Mouse (Mus musculus) myocyte (in vitro differentiated cells): ENCODE results near the gene Glis3.

Experiments
- CEBPB ChIP-seq: IDR thresholded peaks from 2 replicates; pipeline ENCODE4 v1.6.1; 2011; ENCODE audit warnings: mild to moderate bottlenecking, moderate library complexity; ENCODE audit not compliant: poor library complexity, insufficient read depth, severe bottlenecking
- E2F4 ChIP-seq: IDR thresholded peaks from one replicate; pipeline ENCODE4 v1.6.1; 2011; ENCODE audit warnings: mild to moderate bottlenecking, control low read depth, moderate library complexity; ENCODE audit not compliant: insufficient read depth
- MAX ChIP-seq: IDR thresholded peaks from one replicate; pipeline ENCODE4 v1.6.1; 2011; ENCODE audit warnings: low read depth, mild to moderate bottlenecking, control low read depth
- MYOD1 ChIP-seq, 3 experiments: IDR thresholded peaks; one replicate each; pipeline ENCODE4 v1.6.1; 2011; ENCODE audit warnings: control low read depth in 2 of 3, low read depth in 2 of 3, mild to moderate bottlenecking in 2 of 3, moderate library complexity in 1 of 3; ENCODE audit not compliant: insufficient read length in 2 of 3, control insufficient read depth in 1 of 3
- POLR2A ChIP-seq: IDR thresholded peaks from one replicate; pipeline ENCODE4 v1.6.1; 2011; ENCODE audit warnings: low read depth, mild to moderate bottlenecking, control low read depth, moderate library complexity; ENCODE audit not compliant: insufficient read length
- POLR2AphosphoS2 ChIP-seq: IDR thresholded peaks from one replicate; pipeline ENCODE4 v1.6.1; 2011; ENCODE audit warnings: low read depth, control low read depth; ENCODE audit not compliant: insufficient read length
- REST ChIP-seq: IDR thresholded peaks from one replicate; pipeline ENCODE4 v1.6.1; 2011; ENCODE audit warnings: mild to moderate bottlenecking, control low read depth, moderate library complexity; ENCODE audit not compliant: insufficient read depth, insufficient read length
- SRF ChIP-seq: IDR thresholded peaks from one replicate; pipeline ENCODE4 v1.6.1; 2011; ENCODE audit warnings: low read depth; ENCODE audit not compliant: control insufficient read depth, insufficient read length
- TCF12 ChIP-seq: IDR thresholded peaks from one replicate; pipeline ENCODE4 v1.6.1; 2011; ENCODE audit warnings: mild to moderate bottlenecking, control low read depth; ENCODE audit not compliant: poor library complexity, insufficient read depth, severe bottlenecking
- TCF3 ChIP-seq: IDR thresholded peaks from one replicate; pipeline ENCODE4 v1.6.1; 2011; ENCODE audit warnings: low read depth, control low read depth; ENCODE audit not compliant: insufficient read length
- USF1 ChIP-seq: IDR thresholded peaks from one replicate; pipeline ENCODE4 v1.6.1; 2011; ENCODE audit warnings: low read depth, mild to moderate bottlenecking, control low read depth, moderate library complexity

GRCm38 (mm10) chr19:28684347-28684746, 4.5 kb upstream of the Glis3 start:
- TF ChIP-seq POLR2A (no peak), POLR2AphosphoS2 (no peak), E2F4 (no peak), USF1 (no peak), TCF12 (no peak), CEBPB (no peak), MAX (no peak), MYOD1 (IDR thresholded peaks at IDR 0.05; ENCODE audit: control insufficient read depth in 1 of 3, insufficient read length in 2 of 3, low read depth in 2 of 3) (no peak), SRF (no peak), TCF3 (no peak), REST (no peak)
